ENCODE assay signal across 1 mouse cellular context in genomic region chr4:148115467-148115866, GRCm38 (mm10).
A peak's percentile ranks its signal among the peaks of the same experiment; 100 is the strongest.
TF ChIP-seq lines count a peak whose summit lies in the region.

No protein-coding gene starts in this region.

TF ChIP-seq in MEL, 35 proteins besides CTCF, POLR2A, EP300 and RAD21:
- TF ChIP-seq UBTF (IDR thresholded peaks at IDR 0.05; ENCODE audit: borderline replicate concordance, insufficient read depth, low read depth, low read length) (no peak), NELFE (IDR thresholded peaks at IDR 0.05; ENCODE audit: low read depth, low read length) (no peak), MAZ (IDR thresholded peaks at IDR 0.05; ENCODE audit: low read depth, low read length) (0 out of 2 replicates have a peak, but pooled peaks have one; percentile 33), ZMIZ1 (IDR thresholded peaks at IDR 0.05; ENCODE audit: low read depth, low read length) (no peak), MXI1 (IDR thresholded peaks at IDR 0.05; ENCODE audit: low read depth, low read length) (0 out of 2 replicates have a peak, but pooled peaks have one; percentile 16), GABPA (IDR thresholded peaks at IDR 0.05; ENCODE audit: low read depth, low read length) (no peak), SMC3 (IDR thresholded peaks at IDR 0.05; ENCODE audit: low read depth, low read length) (peak; percentile 51), HCFC1 (IDR thresholded peaks at IDR 0.05; ENCODE audit: low read depth, low read length) (no peak), ETS1 (IDR thresholded peaks at IDR 0.05; ENCODE audit: low read depth, low read length) (no peak)
